Mouse (Mus musculus) embryonic facial prominence, embryonic 12.5 days (tissue): ENCODE measurements at regions not wholly inside any gene's neighbourhood (a gene's known extent, or its start where the extent isn't known, plus 50 kb on each side); places are given as distances from the start of the nearest gene placed in this dataset.

Experiments used
- ATAC-seq: fragments of 200-750 bp; cut with Nextera tagmentation; 2 replicates; pipeline ENCODE4 v1.8.0; 2017; ENCODE audit not compliant: insufficient number of reproducible peaks, insufficient read depth, low FRiP score, low TSS enrichment
- H3K27ac ChIP-seq: fragments of 300-500 bp; sonication (generic); 2 replicates; pipeline ENCODE4 v1.5.1; 2016; ENCODE audit warnings: mild to moderate bottlenecking
- H3K27me3 ChIP-seq: fragments of 300-500 bp; sonication (generic); 2 replicates; pipeline ENCODE4 v1.6.1; 2016; ENCODE audit warnings: mild to moderate bottlenecking, moderate library complexity
- H3K36me3 ChIP-seq: fragments of 300-500 bp; sonication (generic); 2 replicates; pipeline ENCODE4 v1.6.1; 2016; ENCODE audit warnings: mild to moderate bottlenecking
- H3K4me1 ChIP-seq: fragments of 300-500 bp; sonication (generic); 2 replicates; pipeline ENCODE4 v1.6.1; 2016
- H3K4me2 ChIP-seq: fragments of 300-500 bp; sonication (generic); replicated peaks from 2 replicates; pipeline ENCODE4 v1.6.1; 2016; ENCODE audit warnings: mild to moderate bottlenecking, moderate library complexity
- H3K4me3 ChIP-seq: fragments of 300-500 bp; sonication (generic); 2 replicates; pipeline ENCODE4 v1.5.1; 2016; ENCODE audit warnings: mild to moderate bottlenecking
- H3K9ac ChIP-seq: fragments of 300-500 bp; sonication (generic); 2 replicates; pipeline ENCODE4 v1.6.1; 2016; ENCODE audit warnings: mild to moderate bottlenecking, moderate library complexity
- H3K9me3 ChIP-seq: fragments of 300-500 bp; sonication (generic); 2 replicates; pipeline ENCODE4 v1.6.1; 2016; ENCODE audit warnings: mild to moderate bottlenecking, moderate library complexity
- WGBS: fragments of 180-500 bp; shearing (Covaris S2); methylation state at CpG from one replicate; pipeline ENCODE4 v1.1.7; 2016; 5-methylcytosine and 5-hydroxymethylcytosine counted together

- no peak overlapping the region for H3K27ac ChIP-seq
- WGBS = 93% methylated on average over 1 of the region's 1 CpGs
- no peak overlapping the region for H3K4me2 ChIP-seq
- H3K27me3 ChIP-seq = no peaks in the 10 kb centered on the region
- H3K9me3 ChIP-seq = no peaks in the 10 kb centered on the region
- ATAC-seq = no peak
- H3K9ac ChIP-seq = no peak overlapping the region
- no peak overlapping the region for H3K4me3 ChIP-seq
- no peaks in the 10 kb centered on the region for H3K4me1 ChIP-seq
- H3K36me3 ChIP-seq = no peaks in the 10 kb centered on the region
Observed at GRCm38 (mm10) chr4:47912259-47912658, 132.7 kb upstream of the Nr4a3 start.

DNA sequence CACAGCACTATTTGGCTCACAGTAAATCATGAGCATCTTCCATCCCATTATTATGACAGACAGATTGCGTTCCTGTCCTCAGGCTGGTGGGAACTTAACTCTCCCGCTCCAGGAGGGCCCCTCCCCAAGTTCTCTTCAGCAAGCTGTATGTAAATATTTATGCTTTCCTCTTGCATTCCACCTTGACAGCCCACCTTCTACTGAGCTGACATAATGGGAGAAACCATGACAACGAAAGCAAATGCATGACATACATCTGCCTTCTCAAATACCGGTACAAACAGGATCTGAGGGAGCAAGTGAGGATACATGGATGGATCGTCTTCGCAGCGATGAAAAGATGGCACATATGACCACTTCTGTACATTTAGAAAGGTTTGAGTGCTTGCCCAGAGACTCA lies 125.4 kb upstream of the Nr4a3 start:
- no peak overlapping the region for H3K9ac ChIP-seq
- no peaks in the 10 kb centered on the region for H3K27me3 ChIP-seq
- H3K36me3 ChIP-seq = no peaks in the 10 kb centered on the region
- no peak overlapping the region for H3K4me2 ChIP-seq
- no peak for ATAC-seq
- H3K4me1 ChIP-seq = no peaks in the 10 kb centered on the region
- H3K9me3 ChIP-seq = no peaks in the 10 kb centered on the region
- H3K4me3 ChIP-seq = no peak overlapping the region
- WGBS = 79% methylated on average over 7 of the region's 7 CpGs
- no peak overlapping the region for H3K27ac ChIP-seq

DNA sequence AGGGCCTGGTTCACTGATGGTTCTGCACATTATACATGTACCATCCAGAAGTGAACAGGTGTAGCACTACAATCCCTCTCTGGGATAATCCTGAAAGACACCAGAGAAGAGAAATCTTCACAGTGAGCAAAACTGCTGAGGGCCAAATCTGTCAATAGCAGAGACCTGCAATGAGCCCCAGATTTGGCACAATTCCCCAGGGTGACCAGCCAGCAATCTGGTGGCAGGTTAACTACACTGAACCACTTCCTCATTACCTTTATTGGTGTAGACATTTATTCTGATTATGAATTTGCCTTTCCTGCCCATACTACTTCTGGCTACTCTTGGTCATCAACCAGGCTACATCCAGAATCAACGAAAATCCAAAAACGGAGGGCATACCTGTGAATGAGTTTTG lies 113.5 kb upstream of the Nr4a3 start:
- 89% methylated on average over 2 of the region's 2 CpGs for WGBS
- Histone ChIP-seq H3K27me3 (no peaks in the 10 kb centered on the region), H3K4me3 (no peak overlapping the region), H3K27ac (no peak overlapping the region), H3K9me3 (0 out of 2 replicates have a peak, but pooled peaks cover 5% of the 10 kb centered on the region), H3K36me3 (no peaks in the 10 kb centered on the region), H3K4me1 (no peaks in the 10 kb centered on the region), H3K9ac (no peak overlapping the region), H3K4me2 (no peak overlapping the region)
- no peak for ATAC-seq

- Histone ChIP-seq H3K36me3 (no peaks in the 10 kb centered on the region), H3K4me2 (no peak overlapping the region), H3K27me3 (no peaks in the 10 kb centered on the region), H3K27ac (no peak overlapping the region), H3K4me3 (no peak overlapping the region), H3K4me1 (no peaks in the 10 kb centered on the region), H3K9me3 (0 out of 2 replicates have a peak, but pooled peaks cover 5% of the 10 kb centered on the region), H3K9ac (no peak overlapping the region)
- WGBS = 85% methylated on average over 1 of the region's 1 CpGs
- ATAC-seq = no peak
Observed at GRCm38 (mm10) chr4:47933526-47933925, 111.4 kb upstream of the Nr4a3 start.

- Histone ChIP-seq H3K4me2 (no peak overlapping the region), H3K27me3 (no peaks in the 10 kb centered on the region), H3K4me1 (no peaks in the 10 kb centered on the region), H3K36me3 (no peaks in the 10 kb centered on the region), H3K9ac (no peak overlapping the region), H3K9me3 (0 out of 2 replicates have a peak, but pooled peaks cover 5% of the 10 kb centered on the region), H3K4me3 (no peak overlapping the region), H3K27ac (no peak overlapping the region)
- 87% methylated on average over 3 of the region's 3 CpGs for WGBS
- ATAC-seq = no peak
Observed at GRCm38 (mm10) chr4:47935547-47935946, 109.4 kb upstream of the Nr4a3 start.

DNA sequence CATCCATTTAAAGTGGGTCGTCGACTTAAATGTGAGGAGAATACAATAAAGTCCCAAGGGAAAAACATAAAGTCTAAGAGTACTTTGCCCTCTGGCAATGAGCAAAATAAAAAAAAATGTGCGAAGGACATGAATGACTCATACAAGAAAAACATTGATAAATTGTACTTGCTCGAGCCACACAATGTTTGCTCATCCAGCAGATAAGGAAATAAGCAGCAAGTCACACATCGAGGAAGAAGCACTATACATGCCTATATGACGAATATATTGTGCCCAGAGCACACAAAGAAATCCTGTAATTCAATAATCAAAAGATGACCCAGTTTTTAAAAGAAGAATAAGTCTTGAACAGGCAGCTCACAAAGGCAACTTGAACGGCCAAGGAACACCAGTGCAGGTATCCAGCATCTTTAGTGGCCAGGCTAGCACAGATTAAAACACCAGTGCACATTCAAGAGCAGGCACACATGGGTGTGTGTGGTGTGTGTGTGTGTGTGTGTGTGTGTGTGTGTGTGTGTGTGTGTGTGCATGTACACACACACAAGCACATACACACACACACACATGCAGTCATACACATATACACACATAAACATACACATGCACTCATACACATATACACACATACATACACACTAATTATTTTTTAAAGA lies 108.4 kb upstream of the Nr4a3 start:
- Histone ChIP-seq H3K27me3 (no peaks in the 10 kb centered on the region), H3K4me3 (no peak overlapping the region), H3K27ac (no peak overlapping the region), H3K4me1 (no peaks in the 10 kb centered on the region), H3K9ac (no peak overlapping the region), H3K9me3 (0 out of 2 replicates have a peak, but pooled peaks cover 5% of the 10 kb centered on the region), H3K4me2 (no peak overlapping the region), H3K36me3 (no peaks in the 10 kb centered on the region)
- ATAC-seq = no peak
- WGBS = 86% methylated on average over 7 of the region's 7 CpGs

DNA sequence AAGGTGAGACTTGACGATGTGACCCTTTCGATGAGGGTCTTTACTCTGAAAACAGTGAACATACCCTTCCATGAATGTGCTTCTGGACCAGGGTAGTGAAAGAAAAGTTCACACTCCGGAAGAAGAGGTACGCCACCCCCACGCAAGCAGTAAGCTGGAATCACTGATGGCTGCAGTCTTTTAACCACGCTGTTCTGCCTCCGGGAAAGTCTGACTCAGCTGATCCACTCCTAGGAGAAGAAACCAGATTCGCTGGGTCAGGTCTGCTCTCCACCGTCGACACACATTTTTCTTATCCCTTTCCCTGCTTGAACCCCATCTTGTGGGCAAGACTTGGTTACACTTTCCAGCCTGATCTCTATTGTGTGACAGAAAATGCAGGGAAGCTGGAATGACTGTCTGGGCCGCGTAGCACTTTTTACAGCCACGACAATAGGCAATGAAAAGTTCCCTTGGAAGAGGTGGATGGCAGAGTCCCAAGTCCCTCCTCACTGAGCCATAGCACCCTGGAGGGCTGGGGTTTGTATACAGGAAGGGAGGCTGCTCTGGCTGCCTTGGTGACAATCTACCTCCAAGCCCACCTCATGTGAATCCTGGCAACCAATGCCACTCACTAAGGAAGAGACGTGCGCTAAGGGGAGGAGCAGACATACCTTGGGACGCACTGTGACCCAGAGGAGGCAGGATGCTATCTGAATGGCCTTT lies 96.9 kb upstream of the Nr4a3 start:
- no peak overlapping the region for H3K4me3 ChIP-seq
- H3K9ac ChIP-seq = no peak overlapping the region
- no peak overlapping the region for H3K4me2 ChIP-seq
- no peaks in the 10 kb centered on the region for H3K36me3 ChIP-seq
- no peaks in the 10 kb centered on the region for H3K9me3 ChIP-seq
- no peak overlapping the region for H3K27ac ChIP-seq
- no peak for ATAC-seq
- no peaks in the 10 kb centered on the region for H3K4me1 ChIP-seq
- H3K27me3 ChIP-seq = no peaks in the 10 kb centered on the region
- 74% methylated on average over 16 of the region's 16 CpGs for WGBS

GRCm38 (mm10) chr4:47948789-47949188 lies 96.2 kb upstream of the Nr4a3 start:
- Histone ChIP-seq H3K4me3 (no peak overlapping the region), H3K9ac (no peak overlapping the region), H3K4me2 (no peak overlapping the region), H3K36me3 (no peaks in the 10 kb centered on the region), H3K9me3 (no peaks in the 10 kb centered on the region), H3K27me3 (no peaks in the 10 kb centered on the region), H3K27ac (no peak overlapping the region), H3K4me1 (no peaks in the 10 kb centered on the region)
- 49% methylated on average over 8 of the region's 8 CpGs for WGBS
- no peak for ATAC-seq

- no peaks in the 10 kb centered on the region for H3K9me3 ChIP-seq
- no peak overlapping the region for H3K4me3 ChIP-seq
- no peaks in the 10 kb centered on the region for H3K36me3 ChIP-seq
- no peak for ATAC-seq
- no peak overlapping the region for H3K27ac ChIP-seq
- WGBS = 59% methylated on average over 15 of the region's 15 CpGs
- no peak overlapping the region for H3K9ac ChIP-seq
- H3K4me1 ChIP-seq = no peaks in the 10 kb centered on the region
- no peaks in the 10 kb centered on the region for H3K27me3 ChIP-seq
- no peak overlapping the region for H3K4me2 ChIP-seq
Observed at GRCm38 (mm10) chr4:47954576-47955305, 90.2 kb upstream of the Nr4a3 start.

GRCm38 (mm10) chr4:47964630-47965029 lies 80.3 kb upstream of the Nr4a3 start:
- Histone ChIP-seq H3K4me3 (no peak overlapping the region), H3K9me3 (no peaks in the 10 kb centered on the region), H3K36me3 (no peaks in the 10 kb centered on the region), H3K4me2 (no peak overlapping the region), H3K9ac (no peak overlapping the region), H3K4me1 (no peaks in the 10 kb centered on the region), H3K27me3 (no peaks in the 10 kb centered on the region), H3K27ac (no peak overlapping the region)
- WGBS = 80% methylated on average over 4 of the region's 4 CpGs
- ATAC-seq = no peak

- no peak for ATAC-seq
- H3K27ac ChIP-seq = no peak overlapping the region
- no peaks in the 10 kb centered on the region for H3K36me3 ChIP-seq
- no peaks in the 10 kb centered on the region for H3K27me3 ChIP-seq
- no peaks in the 10 kb centered on the region for H3K9me3 ChIP-seq
- H3K4me1 ChIP-seq = 0 out of 2 replicates have a peak, but pooled peaks cover 3% of the 10 kb centered on the region
- no peak overlapping the region for H3K4me2 ChIP-seq
- WGBS = 88% methylated on average over 4 of the region's 4 CpGs
- H3K9ac ChIP-seq = no peak overlapping the region
- no peak overlapping the region for H3K4me3 ChIP-seq
Observed at GRCm38 (mm10) chr4:47971861-47972260, 73.1 kb upstream of the Nr4a3 start.
